Mouse (Mus musculus) embryonic facial prominence, embryonic 14.5 days (tissue): ENCODE data around the gene Olfr1364. TPM values are rescaled to one million over a fixed set of nuclear protein-coding genes. Genes with fewer than 3 reads are reported as not detected.

Source experiments
- polyA plus RNA-seq: library from polyadenylated mRNA; unstranded; fragments of >200 nt; fragmentation: Nextera tagmentation; extraction: Ambion mirVana; gene quantifications from 2 replicates; pipeline ENCODE4 v1.2.1, GENCODE M21; 2014

Gene Olfr1364
- polyA plus RNA-seq, 1 experiment from 2014 or later, result not detected

Other genes with a start within 250 kb of the Olfr1364 start
- gene Olfr1367, start 234.8 kb downstream of the Olfr1364 start, polyA plus RNA-seq, result not detected in 2 replicates
- 11.1 and 12.7 TPM in 2 replicates for gene Zscan12, start 218.9 kb downstream of the Olfr1364 start, polyA plus RNA-seq
- gene Zkscan3, start 179.0 kb downstream of the Olfr1364 start, polyA plus RNA-seq, result 62.9 and 70.1 TPM in 2 replicates
- gene Pgbd1, start 140.7 kb downstream of the Olfr1364 start, polyA plus RNA-seq, result 2.3 and 2.5 TPM in 2 replicates
- 14.1 and 14.9 TPM in 2 replicates for gene Zscan26, start 128.0 kb downstream of the Olfr1364 start, polyA plus RNA-seq
- gene Nkapl, start 113.2 kb downstream of the Olfr1364 start, polyA plus RNA-seq, result 2.7 and 2.9 TPM in 2 replicates
- 3.3 and 3.4 TPM in 2 replicates for gene Zkscan4, start 102.9 kb downstream of the Olfr1364 start, polyA plus RNA-seq
- not detected in 2 replicates for gene Gm10065, start 102.3 kb downstream of the Olfr1364 start, polyA plus RNA-seq
- gene AK157302, start 86.5 kb downstream of the Olfr1364 start, polyA plus RNA-seq, result 0.11 and 0.79 TPM in 2 replicates
- 5.9 and 6.8 TPM in 2 replicates for gene Gm11273, start 80.3 kb downstream of the Olfr1364 start, polyA plus RNA-seq
- 8.5 and 9.8 TPM in 2 replicates for gene Zkscan8, start 50.6 kb downstream of the Olfr1364 start, polyA plus RNA-seq
- gene Olfr1366, start 39.0 kb downstream of the Olfr1364 start, polyA plus RNA-seq, result 0.14 and 0.28 TPM in 2 replicates
- gene Olfr1535, start 21.9 kb downstream of the Olfr1364 start, polyA plus RNA-seq, result 0.12 TPM in 1 of 2 replicates, not detected in the other
- gene Olfr1362, start 32.3 kb upstream of the Olfr1364 start, polyA plus RNA-seq, result not detected in 2 replicates
- gene Olfr11, start 60.8 kb upstream of the Olfr1364 start, polyA plus RNA-seq, result not detected in 2 replicates
- 0.12 and 0.25 TPM in 2 replicates for gene Olfr1361, start 81.6 kb upstream of the Olfr1364 start, polyA plus RNA-seq
- not detected in 2 replicates for gene Olfr1360, start 95.6 kb upstream of the Olfr1364 start, polyA plus RNA-seq
- gene Olfr1359, start 116.4 kb upstream of the Olfr1364 start, polyA plus RNA-seq, result 0.31 TPM in 1 of 2 replicates, not detected in the other
- gene Hist1h2bl, start 134.4 kb upstream of the Olfr1364 start, polyA plus RNA-seq, result 1.4 and 1.8 TPM in 2 replicates
- 10.8 and 14.8 TPM in 2 replicates for gene Hist1h2ai, start 134.7 kb upstream of the Olfr1364 start, polyA plus RNA-seq
- gene Hist1h3h, start 135.9 kb upstream of the Olfr1364 start, polyA plus RNA-seq, result 9.5 and 9.6 TPM in 2 replicates
- gene Hist1h2bm, start 140.3 kb upstream of the Olfr1364 start, polyA plus RNA-seq, result 2.2 and 2.9 TPM in 2 replicates
- gene Hist1h4j, start 153.3 kb upstream of the Olfr1364 start, polyA plus RNA-seq, result 1.2 TPM in 2 replicates
- 3.8 and 6.2 TPM in 2 replicates for gene Hist1h4k, start 168.7 kb upstream of the Olfr1364 start, polyA plus RNA-seq
- gene Hist1h2ak, start 172.1 kb upstream of the Olfr1364 start, polyA plus RNA-seq, result 5.5 and 8.4 TPM in 2 replicates
- gene Hist1h2bn, start 172.4 kb upstream of the Olfr1364 start, polyA plus RNA-seq, result 3.5 and 4.1 TPM in 2 replicates
- gene Hist1h1b, start 198.9 kb upstream of the Olfr1364 start, polyA plus RNA-seq, result 10.0 and 11.8 TPM in 2 replicates
- gene Hist1h3i, start 201.6 kb upstream of the Olfr1364 start, polyA plus RNA-seq, result 127 and 141 TPM in 2 replicates
- gene Hist1h2an, start 205.5 kb upstream of the Olfr1364 start, polyA plus RNA-seq, result 6.0 and 6.4 TPM in 2 replicates
- gene Hist1h2bp, start 205.7 kb upstream of the Olfr1364 start, polyA plus RNA-seq, result 0.56 and 0.61 TPM in 2 replicates
- 13.6 and 14.1 TPM in 2 replicates for gene Hist1h2bq, start 228.4 kb upstream of the Olfr1364 start, polyA plus RNA-seq
- gene Hist1h2ao, start 228.7 kb upstream of the Olfr1364 start, polyA plus RNA-seq, result not detected in 2 replicates
- not detected in 2 replicates for gene Hist1h4m, start 230.0 kb upstream of the Olfr1364 start, polyA plus RNA-seq